Mouse (Mus musculus) lung, adult 2 months (tissue): Measurements from ENCODE around the gene Hexdc. TPM values are rescaled to one million over a fixed set of nuclear protein-coding genes. Genes with fewer than 3 reads are reported as not detected.

Source experiments
- DNase-seq: peaks from one replicate; pipeline ENCODE4 v3.0.0; 2022
- H3K4me1 ChIP-seq: fragments of 200-500 bp; 2 replicates; pipeline ENCODE4 v1.6.1; 2011; ENCODE audit warnings: low read length; ENCODE audit not compliant: control insufficient read depth, insufficient read depth
- H3K4me3 ChIP-seq: fragments of 200-500 bp; replicated peaks from 2 replicates; pipeline ENCODE3; 2011; ENCODE audit warnings: low read depth, mild to moderate bottlenecking, control low read depth, low read length; ENCODE audit errors: extremely low read depth
- CTCF ChIP-seq: fragments of 200-500 bp; IDR thresholded peaks from 2 replicates; pipeline ENCODE4 v1.5.1; 2011; ENCODE audit warnings: mild to moderate bottlenecking, low read length, control low read depth; ENCODE audit not compliant: insufficient read depth
- POLR2A ChIP-seq: fragments of 200-500 bp; IDR thresholded peaks from 2 replicates; pipeline ENCODE4 v1.6.1; 2011; ENCODE audit warnings: low read depth, mild to moderate bottlenecking, control low read depth, low read length, borderline replicate concordance; ENCODE audit errors: extremely low read depth
- WGBS: fragments of 180-500 bp; shearing (Covaris S2); methylation state at CpG from one replicate; pipeline ENCODE4 v1.1.7; 2018; 5-methylcytosine and 5-hydroxymethylcytosine counted together
- polyA plus RNA-seq: library from polyadenylated mRNA; depleted of rRNA; stranded (reverse); fragments of >200 nt; gene quantifications from 2 replicates; pipeline ENCODE4 v1.2.3, GENCODE M21; 2012

Gene Hexdc
- polyA plus RNA-seq, 1 experiment = 13.4 TPM

DNA sequence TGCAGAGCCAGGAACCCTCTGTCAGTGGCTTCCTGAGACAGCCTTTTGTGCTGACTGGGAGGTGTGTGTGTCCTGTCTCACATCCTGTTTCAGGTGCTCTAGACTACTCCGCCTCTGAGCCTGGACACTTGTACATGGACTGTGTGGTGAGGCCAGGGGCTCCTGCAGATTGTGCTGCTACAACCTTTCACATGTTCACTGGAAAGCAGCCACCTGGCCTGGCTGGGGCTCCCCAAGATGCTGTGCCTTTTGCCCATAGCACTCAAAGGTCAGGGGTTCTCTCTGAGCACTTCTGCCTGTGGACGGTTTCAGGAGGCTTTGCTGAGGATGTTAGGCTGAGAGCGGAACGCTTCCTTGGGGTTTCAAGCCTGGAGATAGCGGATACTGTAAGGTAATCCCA, 16.5 kb downstream of the Hexdc start:
- H3K4me3 ChIP-seq = no peak overlapping the region
- DNase-seq = no peak
- H3K4me1 ChIP-seq = no peaks in the 10 kb centered on the region
- WGBS = 87% methylated on average over 5 of the region's 5 CpGs
- TF ChIP-seq CTCF = no peak
- no peak for TF ChIP-seq POLR2A

DNA sequence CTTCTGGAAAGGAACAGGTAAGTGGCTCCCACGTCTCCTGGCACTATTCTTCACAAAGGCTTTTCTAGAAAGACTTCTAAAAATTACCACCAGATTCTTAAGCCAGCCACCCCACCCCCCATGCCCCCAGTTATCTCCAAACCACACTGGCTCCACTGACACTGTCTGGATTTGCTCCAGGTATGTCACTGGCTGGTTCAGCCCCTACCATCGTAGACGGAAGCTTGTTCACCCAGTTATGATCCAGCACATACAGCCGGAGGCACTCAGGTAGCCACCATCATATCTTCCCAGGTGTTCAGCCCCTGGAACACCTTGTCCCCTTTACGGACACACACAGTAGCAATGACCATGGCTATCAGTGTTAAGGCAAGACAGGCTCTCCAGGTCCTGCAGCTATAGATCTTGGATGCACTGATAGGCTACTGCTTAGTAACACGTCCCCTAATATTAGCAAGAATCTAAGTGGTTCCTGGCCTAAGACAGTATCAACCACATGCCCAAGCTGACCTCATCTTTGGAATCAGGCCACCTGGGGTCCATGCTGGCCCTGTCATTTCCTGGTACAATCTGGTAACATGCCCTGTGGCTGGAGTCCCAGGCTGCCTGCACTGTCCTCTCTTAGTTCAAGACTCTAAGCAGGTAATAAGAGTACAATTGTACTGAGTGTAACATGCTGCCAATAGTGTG, 17.2 kb downstream of the Hexdc start:
- TF ChIP-seq POLR2A = no peak
- TF ChIP-seq CTCF = no peak

GRCm38 (mm10) chr11:121228129-121229017, 24.1 kb downstream of the Hexdc start:
- peak overlapping the region; percentile 66 for H3K4me3 ChIP-seq
- H3K4me1 ChIP-seq = peaks cover 7% of the 10 kb centered on the region
- DNase-seq = no peak
- TF ChIP-seq POLR2A = no peak
- no peak for TF ChIP-seq CTCF
- 10% methylated on average over 21 of the region's 21 CpGs for WGBS

More for the DNA sequence above, 17.2 kb downstream of the Hexdc start:
- DNase-seq = no peak
- WGBS = 81% methylated on average over 6 of the region's 6 CpGs
- H3K4me1 ChIP-seq = no peaks in the 10 kb centered on the region
- no peak overlapping the region for H3K4me3 ChIP-seq

- DNase-seq = peak; percentile 80
- Histone ChIP-seq H3K4me1 (peaks cover 7% of the 10 kb centered on the region), H3K4me3 (peak within 1 kb of the TSS; percentile 66)
- under 1% methylated on average over 23 of the region's 23 CpGs for WGBS
- peak; percentile 47; the same call in 1 of the 2 replicates for TF ChIP-seq POLR2A
- TF ChIP-seq CTCF = no peak
Observed at GRCm38 (mm10) chr11:121229018-121229439, 24.8 kb downstream of the Hexdc start, which contains the start of gene Cybc1. Gene Cybc1, minus strand, starts transcription at chr11:121229322.

- WGBS = 80% methylated on average over 4 of the region's 4 CpGs
- no peak for DNase-seq
- Histone ChIP-seq H3K4me3 (no peak overlapping the region), H3K4me1 (peaks cover 7% of the 10 kb centered on the region)
- TF ChIP-seq CTCF = no peak
- no peak for TF ChIP-seq POLR2A
Observed at GRCm38 (mm10) chr11:121231191-121231590, 27.0 kb downstream of the Hexdc start.

- TF ChIP-seq POLR2A (no peak), CTCF (no peak)
- DNase-seq = no peak
- H3K4me3 ChIP-seq = no peak overlapping the region
- peaks cover 7% of the 10 kb centered on the region for H3K4me1 ChIP-seq
- 56% methylated on average over 4 of the region's 4 CpGs for WGBS
Observed at GRCm38 (mm10) chr11:121231628-121232291, 27.5 kb downstream of the Hexdc start.

GRCm38 (mm10) chr11:121232706-121233105, 28.5 kb downstream of the Hexdc start:
- TF ChIP-seq POLR2A (no peak), CTCF (no peak)
- Histone ChIP-seq H3K4me1 (peaks cover 5% of the 10 kb centered on the region), H3K4me3 (no peak overlapping the region)
- 41% methylated on average over 4 of the region's 4 CpGs for WGBS
- no peak for DNase-seq

DNA sequence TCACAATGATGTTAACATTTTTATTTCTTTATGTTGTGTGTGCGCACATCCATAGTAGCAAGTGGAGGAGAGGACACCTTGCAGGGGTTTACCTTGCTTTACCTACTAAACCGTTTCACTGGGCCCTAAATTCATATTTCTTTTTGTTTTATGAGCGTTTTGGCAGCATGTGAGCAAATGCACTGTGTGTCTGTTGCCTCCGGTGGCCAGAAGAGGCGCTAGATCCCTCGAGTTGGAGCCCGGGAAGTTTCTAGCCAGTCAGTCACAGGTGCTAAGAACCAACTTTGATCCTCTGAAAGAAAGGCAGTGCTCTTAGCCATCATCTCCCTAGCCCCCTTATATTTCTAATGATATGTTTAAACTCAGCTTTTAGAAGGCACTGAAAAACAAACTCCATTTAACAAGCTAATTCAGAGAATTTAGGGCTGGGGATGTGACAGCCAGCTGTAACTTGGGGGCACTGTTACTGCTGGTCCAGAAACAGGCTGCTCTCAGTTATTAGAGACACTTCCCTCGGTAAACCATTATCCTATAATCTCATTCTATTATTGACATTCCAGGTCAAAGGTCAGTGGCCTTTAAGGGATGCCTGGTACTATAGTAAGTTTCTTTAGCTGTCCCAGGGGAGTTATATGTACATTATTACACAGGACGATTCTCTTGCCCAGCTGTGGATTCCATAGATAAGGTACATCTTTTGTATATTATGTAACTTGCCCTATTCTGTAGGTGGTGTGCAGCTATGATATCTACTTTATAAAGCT, 31.4 kb downstream of the Hexdc start:
- 26% methylated on average over 9 of the region's 9 CpGs for WGBS
- no peak overlapping the region for H3K4me3 ChIP-seq
- no peak for TF ChIP-seq POLR2A
- TF ChIP-seq CTCF = peak; percentile 55
- DNase-seq = no peak
- peaks cover 2% of the 10 kb centered on the region; the same call in 1 of the 2 replicates for H3K4me1 ChIP-seq
